Mouse (Mus musculus): ENCODE measurements around the gene Bcl7c. TPM values are rescaled to one million over a fixed set of nuclear protein-coding genes. Genes with fewer than 3 reads are reported as not detected.
A peak's percentile ranks its signal among the peaks of the same experiment; 100 is the strongest.

Bcl7c gene
- 30.6 and 41.1 TPM in 2 replicates for polyA plus RNA-seq (2014; fragmentation: Nextera tagmentation; extraction: Ambion mirVana)

DNA sequence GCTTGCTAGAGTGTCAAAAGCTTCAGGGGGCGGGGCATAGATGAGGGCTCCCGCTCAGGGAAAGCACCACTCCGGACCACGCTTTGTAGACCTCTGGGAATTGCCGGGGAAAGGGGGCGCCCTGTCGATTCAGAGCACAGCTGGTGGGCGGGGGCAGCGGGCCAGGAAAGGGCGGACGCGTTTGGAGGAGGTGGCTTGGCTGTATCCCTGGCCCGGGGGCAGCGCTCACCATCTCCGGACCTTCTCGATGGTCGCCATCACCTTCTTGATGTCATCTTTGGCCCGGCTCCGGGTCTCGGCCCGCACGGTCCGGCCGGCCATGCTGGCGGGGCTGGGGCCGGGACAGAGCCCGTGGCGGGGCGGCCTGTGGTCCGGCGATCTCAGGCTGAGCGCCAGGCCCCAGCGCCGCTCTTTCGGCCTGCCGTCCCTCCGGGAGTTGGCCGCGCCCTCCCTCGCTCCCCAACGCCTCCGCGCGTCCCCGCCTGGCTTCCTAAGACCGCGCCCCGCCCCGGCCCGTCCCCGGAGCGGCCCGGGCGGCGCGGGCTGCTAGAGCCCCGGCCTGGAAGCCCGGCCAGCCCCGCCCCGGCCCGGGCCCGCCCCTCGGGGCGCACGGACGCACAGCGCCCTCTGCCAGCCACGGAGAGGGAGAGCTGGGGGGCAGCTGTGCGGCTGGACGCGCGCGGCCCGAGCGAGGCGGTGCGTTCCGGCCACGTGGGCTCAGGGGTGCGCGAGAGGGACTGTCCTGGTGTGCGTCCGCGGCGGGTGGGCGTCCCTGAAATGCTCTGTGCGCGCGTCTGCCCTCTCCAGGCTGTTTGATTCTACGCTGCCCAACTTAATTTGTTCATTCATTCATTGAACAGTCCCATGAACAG, at the start of gene Bcl7c:
Bcl7c (minus strand) TSS at position 727 of the 872 bp plus-strand sequence.
- no peaks in the 10 kb centered on the region for H3K9me3 ChIP-seq (ENCODE audit: control insufficient read depth, low read length)
- H3K4me3 ChIP-seq (ENCODE audit: control insufficient read depth in 1 of 2, insufficient read depth in 1 of 2, low read depth in 1 of 2, low read length in 2 of 2) = peak within 1 kb of the TSS; percentile 55 to 74
- peaks cover 35% of the 10 kb centered on the region for H3K36me3 ChIP-seq (ENCODE audit: control insufficient read depth, insufficient read depth, low read length)
- peak within 1 kb of the TSS; percentile 80 for H3K4me2 ChIP-seq (ENCODE audit: low read length)
- peak within 1 kb of the TSS; percentile 91 for H3K9ac ChIP-seq (ENCODE audit: low read length)
- H3K27ac ChIP-seq (replicated peaks in 1 of 2; ENCODE audit: control insufficient read depth in 1 of 2, insufficient read depth in 1 of 2, low read depth in 2 of 2, low read length in 2 of 2) = peak within 1 kb of the TSS; percentile 74 to 96
- H3K4me1 ChIP-seq (ENCODE audit: control insufficient read depth in 2 of 2, insufficient read depth in 2 of 2, low read length in 2 of 2) = peaks cover 21 to 24% of the 10 kb centered on the region in 2 experiments
- 1% methylated on average over 70 of the region's 90 CpGs for WGBS
- no peaks in the 10 kb centered on the region for H3K27me3 ChIP-seq (ENCODE audit: control insufficient read depth, insufficient read depth, low read length)
- ATAC-seq (ENCODE audit: insufficient number of reproducible peaks, insufficient read depth, low FRiP score, low read depth) = peak; percentile 89

DNA sequence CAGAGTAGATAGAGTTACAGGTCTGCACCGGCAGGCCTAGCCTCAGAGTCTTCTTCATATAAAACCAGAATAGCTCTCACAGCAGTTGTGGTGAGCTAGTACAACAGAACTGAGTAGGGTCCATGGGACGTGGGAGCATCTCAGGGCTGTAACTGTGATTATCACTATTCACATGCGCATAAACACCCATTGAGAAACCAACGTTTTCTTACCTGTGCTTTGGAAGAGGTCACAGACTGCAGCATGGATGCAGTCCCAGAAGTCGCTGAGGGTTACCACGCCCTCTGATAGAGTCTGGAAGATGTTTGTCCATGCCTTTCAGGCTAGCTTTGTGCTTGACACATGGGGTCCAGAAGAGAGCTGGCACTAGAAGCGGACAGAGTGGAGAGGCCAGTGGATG, 45.0 kb upstream of the Bcl7c start:
- H3K27ac ChIP-seq (replicated peaks in 1 of 2; ENCODE audit: control insufficient read depth in 1 of 2, insufficient read depth in 1 of 2, low read depth in 2 of 2, low read length in 2 of 2) = no peak overlapping the region
- H3K4me1 ChIP-seq (ENCODE audit: control insufficient read depth in 2 of 2, insufficient read depth in 2 of 2, low read length in 2 of 2) = no peaks in the 10 kb centered on the region
- no peak overlapping the region for H3K4me3 ChIP-seq (ENCODE audit: control insufficient read depth in 1 of 2, insufficient read depth in 1 of 2, low read depth in 1 of 2, low read length in 2 of 2)
- no peak for ATAC-seq (ENCODE audit: insufficient number of reproducible peaks, insufficient read depth, low FRiP score, low read depth)
- H3K27me3 ChIP-seq (ENCODE audit: control insufficient read depth, insufficient read depth, low read length) = no peaks in the 10 kb centered on the region; the same call in 1 of the 2 replicates
- no peak overlapping the region for H3K9ac ChIP-seq (ENCODE audit: low read length)
- 86% methylated on average over 7 of the region's 7 CpGs for WGBS
- H3K36me3 ChIP-seq (ENCODE audit: control insufficient read depth, insufficient read depth, low read length) = peaks cover 88% of the 10 kb centered on the region
- H3K9me3 ChIP-seq (ENCODE audit: control insufficient read depth, low read length) = no peaks in the 10 kb centered on the region
- no peak overlapping the region for H3K4me2 ChIP-seq (ENCODE audit: low read length)

DNA sequence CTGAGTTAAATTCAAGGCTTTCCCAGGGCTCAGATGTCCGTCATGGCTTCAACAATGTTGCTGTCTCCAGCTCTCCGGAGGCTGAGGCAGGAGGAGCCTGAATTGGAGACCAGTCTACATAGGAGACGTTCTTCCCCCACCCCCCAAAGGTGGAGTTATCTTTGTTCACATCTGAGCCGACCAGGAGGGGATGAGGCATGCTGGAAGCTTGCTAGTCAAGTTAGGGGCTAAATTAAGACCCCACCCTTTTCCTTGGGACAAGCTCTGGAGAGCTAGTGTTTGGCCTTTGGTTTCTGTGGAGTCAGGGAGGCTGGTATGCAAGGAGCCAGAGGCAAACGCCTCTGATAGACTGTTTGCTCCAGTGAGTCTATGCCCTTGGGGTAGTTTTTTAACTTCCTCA, 44.4 kb upstream of the Bcl7c start:
- H3K4me3 ChIP-seq (ENCODE audit: control insufficient read depth in 1 of 2, insufficient read depth in 1 of 2, low read depth in 1 of 2, low read length in 2 of 2) = no peak overlapping the region
- H3K27me3 ChIP-seq (ENCODE audit: control insufficient read depth, insufficient read depth, low read length) = no peaks in the 10 kb centered on the region
- no peaks in the 10 kb centered on the region for H3K4me1 ChIP-seq (ENCODE audit: control insufficient read depth in 2 of 2, insufficient read depth in 2 of 2, low read length in 2 of 2)
- no peaks in the 10 kb centered on the region for H3K9me3 ChIP-seq (ENCODE audit: control insufficient read depth, low read length)
- no peak overlapping the region for H3K4me2 ChIP-seq (ENCODE audit: low read length)
- no peak for ATAC-seq (ENCODE audit: insufficient number of reproducible peaks, insufficient read depth, low FRiP score, low read depth)
- no peak overlapping the region for H3K9ac ChIP-seq (ENCODE audit: low read length)
- no peak overlapping the region for H3K27ac ChIP-seq (replicated peaks in 1 of 2; ENCODE audit: control insufficient read depth in 1 of 2, insufficient read depth in 1 of 2, low read depth in 2 of 2, low read length in 2 of 2)
- H3K36me3 ChIP-seq (ENCODE audit: control insufficient read depth, insufficient read depth, low read length) = peaks cover 88% of the 10 kb centered on the region
- WGBS = 75% methylated on average over 5 of the region's 5 CpGs

DNA sequence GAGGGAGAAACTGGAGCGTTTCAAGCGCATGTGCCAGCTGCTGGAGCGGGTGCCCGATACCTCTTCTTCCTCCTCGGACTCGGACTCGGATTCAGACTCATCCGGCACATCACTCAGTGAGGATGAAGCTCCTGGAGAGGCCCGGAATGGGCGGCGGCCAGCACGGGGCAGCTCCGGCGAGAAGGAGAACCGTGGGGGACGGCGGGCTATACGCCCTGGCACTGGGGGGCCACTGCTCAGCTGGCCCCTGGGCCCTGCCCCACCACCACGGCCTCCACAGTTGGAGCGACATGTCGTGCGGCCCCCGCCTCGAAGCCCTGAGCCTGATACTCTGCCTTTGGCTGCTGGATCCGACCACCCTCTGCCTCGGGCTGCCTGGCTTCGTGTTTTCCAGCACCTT, 43.3 kb upstream of the Bcl7c start:
- H3K4me1 ChIP-seq (ENCODE audit: control insufficient read depth in 2 of 2, insufficient read depth in 2 of 2, low read length in 2 of 2) = peaks cover 2 to 6% of the 10 kb centered on the region in 2 experiments; a peak in 3 of 4 replicates
- no peak overlapping the region for H3K27ac ChIP-seq (replicated peaks in 1 of 2; ENCODE audit: control insufficient read depth in 1 of 2, insufficient read depth in 1 of 2, low read depth in 2 of 2, low read length in 2 of 2)
- H3K9me3 ChIP-seq (ENCODE audit: control insufficient read depth, low read length) = no peaks in the 10 kb centered on the region
- H3K27me3 ChIP-seq (ENCODE audit: control insufficient read depth, insufficient read depth, low read length) = no peaks in the 10 kb centered on the region
- no peak overlapping the region for H3K4me2 ChIP-seq (ENCODE audit: low read length)
- 96% methylated on average over 27 of the region's 27 CpGs for WGBS
- H3K4me3 ChIP-seq (ENCODE audit: control insufficient read depth in 1 of 2, insufficient read depth in 1 of 2, low read depth in 1 of 2, low read length in 2 of 2) = no peak overlapping the region
- no peak for ATAC-seq (ENCODE audit: insufficient number of reproducible peaks, insufficient read depth, low FRiP score, low read depth)
- H3K36me3 ChIP-seq (ENCODE audit: control insufficient read depth, insufficient read depth, low read length) = peaks cover 80% of the 10 kb centered on the region
- no peak overlapping the region for H3K9ac ChIP-seq (ENCODE audit: low read length)

DNA sequence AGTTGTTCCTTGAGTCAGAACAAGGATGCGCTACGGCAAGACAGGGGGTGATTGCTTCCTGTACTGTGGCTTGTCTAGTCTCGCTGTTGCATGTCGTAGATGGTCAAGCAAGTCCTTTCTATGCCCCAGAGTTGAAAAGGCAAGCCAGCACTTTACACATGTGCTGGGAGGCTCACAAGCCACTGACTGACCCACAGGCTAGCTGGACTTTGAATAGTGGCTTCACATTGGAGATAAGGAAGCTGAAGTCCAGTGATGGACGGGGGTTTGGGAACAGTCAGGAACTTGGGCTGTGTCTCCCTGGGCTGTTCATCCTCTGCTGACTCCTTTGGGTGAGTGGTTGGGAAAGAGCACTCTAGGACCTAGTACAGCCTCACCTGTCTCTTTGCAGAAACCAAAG, 42.9 kb upstream of the Bcl7c start:
- no peak overlapping the region for H3K4me2 ChIP-seq (ENCODE audit: low read length)
- H3K9me3 ChIP-seq (ENCODE audit: control insufficient read depth, low read length) = no peaks in the 10 kb centered on the region
- H3K36me3 ChIP-seq (ENCODE audit: control insufficient read depth, insufficient read depth, low read length) = peaks cover 76% of the 10 kb centered on the region
- 87% methylated on average over 5 of the region's 5 CpGs for WGBS
- no peak overlapping the region for H3K9ac ChIP-seq (ENCODE audit: low read length)
- no peak overlapping the region for H3K27ac ChIP-seq (replicated peaks in 1 of 2; ENCODE audit: control insufficient read depth in 1 of 2, insufficient read depth in 1 of 2, low read depth in 2 of 2, low read length in 2 of 2)
- no peak for ATAC-seq (ENCODE audit: insufficient number of reproducible peaks, insufficient read depth, low FRiP score, low read depth)
- H3K27me3 ChIP-seq (ENCODE audit: control insufficient read depth, insufficient read depth, low read length) = no peaks in the 10 kb centered on the region
- peaks cover 2 to 7% of the 10 kb centered on the region in 2 experiments; a peak in 3 of 4 replicates for H3K4me1 ChIP-seq (ENCODE audit: control insufficient read depth in 2 of 2, insufficient read depth in 2 of 2, low read length in 2 of 2)
- H3K4me3 ChIP-seq (ENCODE audit: control insufficient read depth in 1 of 2, insufficient read depth in 1 of 2, low read depth in 1 of 2, low read length in 2 of 2) = no peak overlapping the region

DNA sequence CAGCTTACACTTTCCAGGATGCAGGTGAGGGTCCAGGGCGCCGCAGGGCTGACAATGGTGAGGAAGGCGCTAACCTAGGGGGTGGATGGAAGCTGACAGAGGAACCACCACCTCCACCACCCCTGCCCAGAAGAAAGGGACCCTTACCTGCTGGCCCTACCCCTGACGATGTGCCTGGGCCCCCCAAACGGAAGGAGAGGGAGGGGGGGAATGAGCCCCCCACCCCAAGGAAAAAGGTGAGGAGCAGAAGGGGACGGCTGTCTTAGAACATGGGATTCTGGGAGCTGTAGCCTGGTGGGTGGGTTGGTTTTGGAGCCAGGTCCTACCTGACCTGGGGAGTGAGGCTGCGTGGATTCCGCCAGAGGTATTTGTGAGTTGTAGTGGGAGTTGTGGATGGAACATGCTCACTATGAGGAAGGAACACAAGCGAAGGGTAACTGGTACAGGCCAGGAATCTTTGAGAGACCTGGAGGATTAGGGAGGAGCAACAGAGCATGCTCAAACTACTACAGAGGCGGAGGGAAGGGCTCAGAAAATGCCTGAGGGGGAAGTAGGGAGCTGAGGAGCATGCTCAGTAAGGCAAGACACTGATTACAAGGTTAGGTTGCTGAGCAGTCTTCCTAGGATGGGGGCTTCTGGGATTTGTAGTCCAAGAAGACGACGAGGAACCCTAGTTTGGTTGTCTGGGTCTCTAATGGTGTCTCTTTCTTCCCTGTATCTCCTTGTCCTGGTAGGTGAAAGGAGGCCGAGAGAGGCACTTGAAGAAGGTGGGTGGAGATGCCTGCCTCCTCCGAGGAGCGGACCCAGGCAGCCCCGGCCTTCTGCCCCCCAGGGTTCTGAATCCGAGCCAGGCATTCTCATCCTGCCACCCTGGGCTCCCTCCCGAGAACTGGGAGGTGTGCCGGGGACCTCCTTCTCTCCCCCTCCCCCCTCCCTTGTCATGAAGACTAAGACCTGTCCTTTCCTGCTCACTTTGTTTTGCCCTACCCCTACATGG, 41.7 kb upstream of the Bcl7c start:
- peaks cover 72% of the 10 kb centered on the region for H3K36me3 ChIP-seq (ENCODE audit: control insufficient read depth, insufficient read depth, low read length)

DNA sequence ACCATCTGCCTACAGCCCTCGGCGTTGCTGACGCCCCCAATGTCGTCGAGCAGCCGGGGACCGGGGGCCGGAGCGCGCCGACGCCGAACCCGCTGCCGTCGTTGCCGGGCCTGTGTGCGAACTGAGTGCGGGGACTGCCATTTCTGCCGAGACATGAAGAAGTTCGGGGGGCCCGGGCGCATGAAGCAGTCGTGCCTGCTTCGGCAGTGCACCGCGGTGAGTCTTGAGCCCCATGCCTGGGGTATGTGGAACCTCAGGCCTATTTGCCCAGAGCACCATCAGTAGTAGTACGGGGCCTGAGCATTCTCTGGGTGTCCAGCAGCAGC, 39.5 kb upstream of the Bcl7c start:
- Histone ChIP-seq H3K9ac (ENCODE audit: low read length) (no peak overlapping the region), H3K4me1 (ENCODE audit: control insufficient read depth in 2 of 2, insufficient read depth in 2 of 2, low read length in 2 of 2) (peaks cover 6 to 13% of the 10 kb centered on the region in 2 experiments), H3K27me3 (ENCODE audit: control insufficient read depth, insufficient read depth, low read length) (no peaks in the 10 kb centered on the region), H3K4me2 (ENCODE audit: low read length) (no peak overlapping the region), H3K4me3 (ENCODE audit: control insufficient read depth in 1 of 2, insufficient read depth in 1 of 2, low read depth in 1 of 2, low read length in 2 of 2) (no peak overlapping the region), H3K9me3 (ENCODE audit: control insufficient read depth, low read length) (no peaks in the 10 kb centered on the region), H3K36me3 (ENCODE audit: control insufficient read depth, insufficient read depth, low read length) (peaks cover 50% of the 10 kb centered on the region), H3K27ac (replicated peaks in 1 of 2; ENCODE audit: control insufficient read depth in 1 of 2, insufficient read depth in 1 of 2, low read depth in 2 of 2, low read length in 2 of 2) (no peak overlapping the region)
- WGBS = 92% methylated on average over 28 of the region's 28 CpGs
- no peak for ATAC-seq (ENCODE audit: insufficient number of reproducible peaks, insufficient read depth, low FRiP score, low read depth)

More for the DNA sequence above, 41.7 kb upstream of the Bcl7c start:
- ATAC-seq (ENCODE audit: insufficient number of reproducible peaks, insufficient read depth, low FRiP score, low read depth) = no peak
- Histone ChIP-seq H3K9ac (ENCODE audit: low read length) (no peak overlapping the region), H3K4me2 (ENCODE audit: low read length) (no peak overlapping the region), H3K27me3 (ENCODE audit: control insufficient read depth, insufficient read depth, low read length) (no peaks in the 10 kb centered on the region), H3K27ac (replicated peaks in 1 of 2; ENCODE audit: control insufficient read depth in 1 of 2, insufficient read depth in 1 of 2, low read depth in 2 of 2, low read length in 2 of 2) (no peak overlapping the region), H3K4me1 (ENCODE audit: control insufficient read depth in 2 of 2, insufficient read depth in 2 of 2, low read length in 2 of 2) (peaks cover 2 to 7% of the 10 kb centered on the region in 2 experiments; a peak in 3 of 4 replicates), H3K9me3 (ENCODE audit: control insufficient read depth, low read length) (no peaks in the 10 kb centered on the region), H3K4me3 (ENCODE audit: control insufficient read depth in 1 of 2, insufficient read depth in 1 of 2, low read depth in 1 of 2, low read length in 2 of 2) (no peak overlapping the region)
- 91% methylated on average over 19 of the region's 19 CpGs for WGBS

Measured in heart, embryonic 14.5 days (tissue).